Mouse (Mus musculus) A20 (cell line): ENCODE data around the gene Rhox11.
A peak's percentile ranks its signal among the peaks of the same experiment; 100 is the strongest.
"Not testable (repeated sequence)": the region's sequence is repeated elsewhere in the genome, so short reads cannot be mapped to it uniquely, and the experiment has no call there.

Experiments
- DNase-seq: peaks from one replicate; pipeline ENCODE4 v3.0.0-alpha.2; 2011; ENCODE audit warnings: low read depth, low spot score

Rhox11 gene

DNA sequence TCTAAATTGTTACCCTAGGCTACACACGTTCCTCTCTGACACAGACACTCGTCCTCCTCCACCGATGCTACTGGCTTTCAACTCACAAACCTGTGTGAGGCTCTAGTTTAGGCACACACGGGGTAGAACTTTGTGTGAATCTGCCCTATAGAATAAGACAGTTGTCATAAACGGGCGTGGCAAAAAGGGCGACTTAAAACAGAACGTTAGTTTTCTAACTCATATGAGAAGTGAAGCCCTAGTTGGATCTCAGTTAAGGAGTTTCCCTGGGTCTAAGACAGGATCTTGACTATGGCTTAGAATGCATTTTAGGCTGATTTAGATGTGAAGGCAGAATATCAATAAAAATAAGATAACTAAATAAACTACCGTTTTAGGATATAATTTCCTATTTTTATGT lies at the start of gene Rhox11:
Gene Rhox11 (minus strand): TSS at position 101 of the 400 bp plus-strand sequence.
- no peak for DNase-seq

DNA sequence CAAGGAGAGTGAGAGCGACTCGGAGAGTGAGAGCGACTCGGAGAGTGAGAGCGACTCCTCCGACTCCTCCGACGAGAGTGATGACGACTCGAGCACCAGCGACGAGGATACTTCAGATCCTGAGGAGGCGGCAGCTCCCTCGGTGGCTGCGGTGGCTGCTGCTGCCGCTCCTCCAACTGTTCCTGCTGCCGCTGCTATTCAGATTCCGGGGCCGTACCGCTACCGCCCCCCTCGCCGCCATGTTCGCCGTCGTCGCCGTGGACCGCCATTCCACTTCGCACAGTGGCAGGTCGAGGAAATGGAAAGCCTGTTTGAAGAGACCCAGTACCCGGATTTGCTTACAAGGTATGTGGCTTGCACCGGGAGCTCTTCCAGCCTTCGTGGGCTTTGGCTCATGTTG lies 36.5 kb upstream of the Rhox11 start:
- no peak for DNase-seq

DNA sequence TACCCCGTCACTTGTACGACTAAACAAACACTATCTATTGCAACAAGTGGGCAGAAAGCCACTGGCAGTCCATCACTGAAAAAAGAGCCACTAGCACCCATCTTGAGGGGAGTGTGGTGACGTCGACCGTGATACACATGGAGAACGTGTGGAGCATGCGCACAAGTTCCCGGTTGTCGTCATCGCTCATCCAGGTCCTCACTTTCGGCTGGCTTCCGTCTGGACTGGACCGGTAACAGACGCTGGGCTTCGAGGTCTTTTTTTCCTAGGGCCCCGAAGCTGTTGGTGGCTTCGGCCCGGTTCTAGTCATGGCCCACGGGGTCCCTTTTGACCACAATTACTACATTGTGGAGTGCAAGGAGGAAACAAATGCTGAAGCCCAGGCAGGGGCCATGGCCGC lies 36.0 kb upstream of the Rhox11 start, which contains the start of gene Rhox13:
Gene Rhox13 (plus strand): TSS at position 238 of the 400 bp plus-strand sequence.
- DNase-seq = no peak

DNA sequence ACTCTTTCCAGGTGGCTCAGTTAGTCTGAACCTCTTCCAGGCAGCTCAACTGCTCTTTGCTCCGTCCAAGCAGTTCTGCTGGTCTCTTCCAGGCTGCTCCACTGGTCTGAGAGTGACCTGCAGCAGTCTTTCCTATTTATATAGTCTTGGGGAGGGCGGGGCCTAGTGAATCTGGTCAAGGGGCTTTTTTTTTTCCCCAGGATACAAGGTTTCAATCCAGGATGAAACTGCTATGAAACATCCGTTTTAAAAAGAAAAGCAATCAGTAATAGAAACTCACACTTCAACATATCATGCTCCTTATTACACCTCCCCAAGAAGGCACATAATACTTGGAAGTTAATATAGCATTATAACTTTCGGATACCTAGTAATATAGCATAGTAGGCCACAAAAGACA lies 25.9 kb upstream of the Rhox11 start, which contains the start of gene Rhox12:
Gene Rhox12 (minus strand): TSS at position 101 of the 400 bp plus-strand sequence.
- DNase-seq = no peak

DNA sequence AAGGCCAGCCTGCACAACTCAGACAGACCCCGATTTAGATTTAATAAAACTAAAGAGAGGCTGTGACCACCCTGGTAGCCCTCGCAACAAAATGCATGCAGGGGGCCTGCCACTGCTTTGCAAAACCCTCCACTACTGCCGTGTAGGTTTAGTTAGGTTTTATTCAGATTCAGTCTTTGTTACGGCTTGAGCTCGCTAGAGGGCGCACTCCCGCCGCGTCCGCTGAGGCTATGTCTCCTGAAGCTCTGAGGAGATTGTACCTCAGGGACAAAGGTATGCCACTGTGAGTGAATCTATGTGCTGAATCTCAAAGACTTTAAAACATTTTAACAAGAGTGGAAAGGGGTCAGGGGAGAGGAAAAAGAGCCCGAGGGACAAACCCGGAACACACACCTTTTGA lies 715 bp downstream of the Rhox11 start:
- DNase-seq = peak; percentile 36

DNA sequence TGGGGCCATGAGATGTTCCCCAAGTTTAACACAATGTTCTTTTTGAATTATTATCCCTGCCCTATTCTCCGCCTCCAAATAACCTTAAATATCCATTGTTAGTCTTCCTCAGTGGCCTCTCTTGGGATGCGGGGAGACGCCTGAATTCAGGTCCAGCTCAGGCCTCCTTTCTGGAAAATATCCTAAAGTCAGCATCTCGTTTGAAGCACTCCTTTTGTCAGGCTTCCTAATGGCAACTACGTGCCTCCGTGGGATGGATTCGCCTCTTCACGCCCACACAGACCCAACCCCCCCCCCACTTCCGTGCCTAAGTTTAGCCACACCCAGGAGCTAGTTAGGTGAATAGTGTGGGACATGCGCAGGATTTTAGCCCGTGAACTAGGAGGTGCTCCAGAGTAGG lies 18.8 kb downstream of the Rhox11 start, which contains the start of gene Rhox10:
Gene Rhox10 (plus strand): TSS at position 301 of the 400 bp plus-strand sequence.
- no peak for DNase-seq

DNA sequence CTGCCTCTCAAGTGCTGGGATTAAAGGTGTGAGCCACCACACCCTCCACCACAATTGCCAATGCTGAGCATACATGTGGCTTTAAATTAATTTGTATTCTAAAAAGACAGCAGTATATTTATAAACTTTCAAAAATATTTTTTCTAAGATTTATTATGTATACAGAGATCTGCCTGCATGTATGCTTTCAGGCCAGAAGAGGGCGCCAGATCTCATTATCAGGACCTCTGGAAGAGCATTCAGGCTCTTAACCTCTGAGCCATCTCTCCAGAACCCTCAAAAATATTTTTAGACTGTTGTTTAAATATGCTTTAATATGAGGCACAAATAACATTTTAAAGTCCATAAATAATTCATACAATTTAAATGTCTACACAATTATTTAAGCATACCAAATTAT lies 23.4 kb downstream of the Rhox11 start:
- peak; percentile 18 for DNase-seq

DNA sequence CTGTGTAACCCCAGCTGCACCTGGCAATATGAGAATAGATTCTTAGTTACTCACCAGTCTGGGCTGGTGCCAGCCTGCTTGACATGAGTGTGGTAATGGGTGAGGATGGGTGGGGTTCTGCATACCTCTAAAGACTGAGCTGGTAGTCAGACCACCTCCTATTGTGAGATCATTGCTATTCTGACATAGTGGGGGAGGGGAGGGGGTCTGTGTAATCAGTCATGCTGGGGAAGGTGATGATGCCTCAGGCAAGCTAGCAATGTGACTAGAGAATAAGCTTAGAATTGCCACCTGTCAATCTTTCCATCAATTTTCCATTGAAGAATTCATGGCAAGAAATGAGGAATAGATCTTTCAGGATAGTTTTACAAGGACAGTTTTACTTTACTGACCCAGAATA lies 41.9 kb downstream of the Rhox11 start, which contains the start of gene Btg1-ps2:
Gene Btg1-ps2 (minus strand): TSS at position 101 of the 400 bp plus-strand sequence.
- not testable (repeated sequence) for DNase-seq

DNA sequence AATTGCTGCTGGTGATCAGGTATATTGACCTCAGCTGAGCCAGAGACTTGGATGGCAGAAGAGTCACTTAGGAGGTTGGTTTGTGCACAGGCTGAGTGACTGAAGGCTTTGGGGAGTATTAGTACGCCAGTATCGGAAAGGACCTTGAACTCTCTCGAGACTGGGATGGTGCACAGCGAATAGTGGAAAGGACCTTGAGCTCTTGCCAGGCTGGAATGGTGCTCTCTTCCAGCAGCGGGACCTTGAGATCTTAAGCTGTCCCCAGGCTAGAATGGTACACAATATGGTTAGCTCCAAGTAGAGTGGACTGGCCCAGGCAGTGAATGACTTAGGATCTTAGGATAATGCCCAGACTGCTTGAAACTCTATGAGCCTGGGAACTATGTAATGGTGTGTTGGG lies 45.3 kb downstream of the Rhox11 start:
- DNase-seq = no peak

DNA sequence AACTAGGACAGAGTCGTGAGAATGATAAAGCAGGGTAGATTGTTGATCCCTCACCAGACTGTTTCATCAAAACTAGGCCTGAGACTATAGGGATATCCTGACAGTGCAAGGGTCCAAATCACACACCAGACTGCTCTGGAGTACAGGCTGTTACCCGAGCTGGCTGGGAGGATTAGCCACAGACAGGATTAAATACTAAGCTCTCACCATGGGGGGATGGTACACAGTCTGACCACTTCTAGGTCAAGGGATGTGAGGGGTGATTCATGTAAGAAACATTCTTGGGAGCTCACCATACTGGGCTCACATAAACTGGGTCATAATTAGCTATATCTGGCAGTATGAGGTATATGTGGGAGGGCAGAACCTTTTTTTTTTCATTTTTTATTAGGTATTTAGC lies 51.1 kb downstream of the Rhox11 start:
- DNase-seq = no peak
